Mouse (Mus musculus) neural tube, embryonic 14.5 days (tissue): ENCODE data around the gene Arhgap25. TPM values are rescaled to one million over a fixed set of nuclear protein-coding genes. Genes with fewer than 3 reads are reported as not detected.

Source experiments
- ATAC-seq: fragments of 200-750 bp; cut with Nextera tagmentation; 2 replicates; pipeline ENCODE4 v1.8.0; 2017; ENCODE audit warnings: low read depth, mild to moderate bottlenecking, moderate TSS enrichment, moderate library complexity
- H3K27ac ChIP-seq: fragments of 300-500 bp; sonication (generic); 2 replicates; pipeline ENCODE4 v1.5.1; 2014; ENCODE audit warnings: low read depth, mild to moderate bottlenecking, control low read depth, low read length, moderate library complexity, mixed read lengths
- H3K27me3 ChIP-seq: fragments of 300-500 bp; sonication (generic); 2 replicates; pipeline ENCODE4 v1.6.1; 2014; ENCODE audit warnings: low read length; ENCODE audit not compliant: control insufficient read depth, insufficient read depth
- H3K36me3 ChIP-seq: fragments of 300-500 bp; sonication (generic); 2 replicates; pipeline ENCODE4 v1.6.1; 2014; ENCODE audit warnings: low read length, mixed read lengths; ENCODE audit not compliant: control insufficient read depth, insufficient read depth
- H3K4me1 ChIP-seq: fragments of 300-500 bp; sonication (generic); 2 replicates; pipeline ENCODE4 v1.6.1; 2014; ENCODE audit warnings: low read length; ENCODE audit not compliant: control insufficient read depth, insufficient read depth
- H3K4me2 ChIP-seq: fragments of 300-500 bp; sonication (generic); 2 replicates; pipeline ENCODE4 v1.6.1; 2014; ENCODE audit warnings: mild to moderate bottlenecking, low read depth, low read length, control low read depth
- H3K4me3 ChIP-seq: fragments of 300-500 bp; sonication (generic); 2 replicates; pipeline ENCODE4 v1.5.1; 2014; ENCODE audit warnings: low read depth, low read length, control low read depth, mixed read lengths
- H3K9ac ChIP-seq: fragments of 300-500 bp; sonication (generic); replicated peaks from 2 replicates; pipeline ENCODE4 v1.6.1; 2014; ENCODE audit warnings: low read depth, mild to moderate bottlenecking, control low read depth, low read length, mixed read lengths
- H3K9me3 ChIP-seq: fragments of 300-500 bp; sonication (generic); 2 replicates; pipeline ENCODE4 v1.6.1; 2016; ENCODE audit warnings: low read length; ENCODE audit not compliant: control insufficient read depth
- WGBS: fragments of 180-500 bp; shearing (Covaris S2); extraction: QIAGEN DNeasy Blood & Tissue Kit; methylation state at CpG from one replicate; pipeline ENCODE4 v1.1.7; 2014; 5-methylcytosine and 5-hydroxymethylcytosine counted together
- polyA plus RNA-seq: library from polyadenylated mRNA; unstranded; fragments of >200 nt; fragmentation: Nextera tagmentation; extraction: Ambion mirVana; gene quantifications from 2 replicates; pipeline ENCODE4 v1.2.1, GENCODE M21; 2014

The Arhgap25 gene
- polyA plus RNA-seq, 1 experiment from 2014 or later: 2.3 TPM

- no peaks in the 10 kb centered on the region for H3K9me3 ChIP-seq
- 79% methylated on average over 5 of the region's 5 CpGs for WGBS
- H3K27me3 ChIP-seq: no peaks in the 10 kb centered on the region
- H3K4me1 ChIP-seq: no peaks in the 10 kb centered on the region
- no peak overlapping the region for H3K4me2 ChIP-seq
- no peak overlapping the region for H3K27ac ChIP-seq
- H3K9ac ChIP-seq: no peak overlapping the region
- no peaks in the 10 kb centered on the region for H3K36me3 ChIP-seq
- ATAC-seq: no peak
- no peak overlapping the region for H3K4me3 ChIP-seq
Observed at GRCm38 (mm10) chr6:87565166-87565565, 32.1 kb upstream of the Arhgap25 start.

- Histone ChIP-seq H3K36me3 (no peaks in the 10 kb centered on the region), H3K4me3 (no peak overlapping the region), H3K9ac (no peak overlapping the region), H3K4me1 (no peaks in the 10 kb centered on the region), H3K27me3 (no peaks in the 10 kb centered on the region), H3K27ac (no peak overlapping the region), H3K9me3 (no peaks in the 10 kb centered on the region), H3K4me2 (no peak overlapping the region)
- ATAC-seq: no peak
- 90% methylated on average over 4 of the region's 4 CpGs for WGBS
Observed at GRCm38 (mm10) chr6:87564356-87564755, 31.3 kb upstream of the Arhgap25 start.

- Histone ChIP-seq H3K36me3 (no peaks in the 10 kb centered on the region), H3K4me3 (no peak overlapping the region), H3K4me1 (no peaks in the 10 kb centered on the region), H3K9me3 (no peaks in the 10 kb centered on the region), H3K4me2 (no peak overlapping the region), H3K27ac (no peak overlapping the region), H3K27me3 (no peaks in the 10 kb centered on the region), H3K9ac (no peak overlapping the region)
- no peak for ATAC-seq
- 82% methylated on average over 3 of the region's 3 CpGs for WGBS
Observed at GRCm38 (mm10) chr6:87553724-87554123, 20.7 kb upstream of the Arhgap25 start.

GRCm38 (mm10) chr6:87552054-87552807, 19.2 kb upstream of the Arhgap25 start:
- Histone ChIP-seq H3K4me3 (no peak overlapping the region), H3K4me2 (no peak overlapping the region), H3K36me3 (no peaks in the 10 kb centered on the region), H3K4me1 (no peaks in the 10 kb centered on the region), H3K27ac (no peak overlapping the region), H3K9ac (no peak overlapping the region), H3K27me3 (no peaks in the 10 kb centered on the region), H3K9me3 (no peaks in the 10 kb centered on the region)
- no peak for ATAC-seq
- WGBS: 63% methylated on average over 7 of the region's 7 CpGs

- H3K27me3 ChIP-seq: no peaks in the 10 kb centered on the region
- no peaks in the 10 kb centered on the region for H3K36me3 ChIP-seq
- no peaks in the 10 kb centered on the region for H3K4me1 ChIP-seq
- H3K9me3 ChIP-seq: no peaks in the 10 kb centered on the region
- no peak overlapping the region for H3K4me2 ChIP-seq
- ATAC-seq: no peak
- 88% methylated on average over 7 of the region's 7 CpGs for WGBS
- H3K9ac ChIP-seq: no peak overlapping the region
- no peak overlapping the region for H3K27ac ChIP-seq
- no peak overlapping the region for H3K4me3 ChIP-seq
Observed at GRCm38 (mm10) chr6:87547836-87548235, 14.8 kb upstream of the Arhgap25 start.

GRCm38 (mm10) chr6:87547431-87547830, 14.4 kb upstream of the Arhgap25 start:
- ATAC-seq: no peak
- Histone ChIP-seq H3K36me3 (no peaks in the 10 kb centered on the region), H3K4me1 (no peaks in the 10 kb centered on the region), H3K4me2 (no peak overlapping the region), H3K27ac (no peak overlapping the region), H3K27me3 (no peaks in the 10 kb centered on the region), H3K4me3 (no peak overlapping the region), H3K9me3 (no peaks in the 10 kb centered on the region), H3K9ac (no peak overlapping the region)
- WGBS: 90% methylated on average over 4 of the region's 4 CpGs

GRCm38 (mm10) chr6:87545331-87546217, 12.5 kb upstream of the Arhgap25 start:
- no peaks in the 10 kb centered on the region for H3K4me1 ChIP-seq
- H3K27ac ChIP-seq: no peak overlapping the region
- no peaks in the 10 kb centered on the region for H3K36me3 ChIP-seq
- H3K4me2 ChIP-seq: no peak overlapping the region
- ATAC-seq: peak; percentile 90
- H3K27me3 ChIP-seq: no peaks in the 10 kb centered on the region
- WGBS: 7% methylated on average over 1 of the region's 1 CpGs
- no peaks in the 10 kb centered on the region for H3K9me3 ChIP-seq
- H3K9ac ChIP-seq: no peak overlapping the region
- H3K4me3 ChIP-seq: no peak overlapping the region

GRCm38 (mm10) chr6:87542027-87542426, 9.0 kb upstream of the Arhgap25 start:
- Histone ChIP-seq H3K4me3 (no peak overlapping the region), H3K27me3 (no peaks in the 10 kb centered on the region), H3K27ac (no peak overlapping the region), H3K4me1 (no peaks in the 10 kb centered on the region), H3K4me2 (no peak overlapping the region), H3K9ac (no peak overlapping the region), H3K36me3 (no peaks in the 10 kb centered on the region), H3K9me3 (no peaks in the 10 kb centered on the region)
- 78% methylated on average over 9 of the region's 9 CpGs for WGBS
- ATAC-seq: no peak

GRCm38 (mm10) chr6:87541171-87541571, 8.1 kb upstream of the Arhgap25 start:
- ATAC-seq: no peak
- H3K36me3 ChIP-seq: no peaks in the 10 kb centered on the region
- no peak overlapping the region for H3K4me3 ChIP-seq
- WGBS: 91% methylated on average over 6 of the region's 6 CpGs
- H3K9me3 ChIP-seq: no peaks in the 10 kb centered on the region
- H3K27me3 ChIP-seq: no peaks in the 10 kb centered on the region
- H3K9ac ChIP-seq: no peak overlapping the region
- H3K4me2 ChIP-seq: no peak overlapping the region
- H3K4me1 ChIP-seq: no peaks in the 10 kb centered on the region
- no peak overlapping the region for H3K27ac ChIP-seq
